Mouse (Mus musculus) neural tube, embryonic 11.5 days (tissue): ENCODE measurements around the gene Aldh18a1. TPM values are rescaled to one million over a fixed set of nuclear protein-coding genes. Genes with fewer than 3 reads are reported as not detected.

Experiments
- ATAC-seq: fragments of 200-750 bp; cut with Nextera tagmentation; 2 replicates; pipeline ENCODE4 v1.8.0; 2017; ENCODE audit warnings: moderate number of reproducible peaks, mild to moderate bottlenecking, moderate TSS enrichment, moderate library complexity; ENCODE audit not compliant: insufficient read depth, low FRiP score, low TSS enrichment
- DNase-seq: peaks from one replicate; pipeline ENCODE4 v3.0.0-alpha.2; 2015; ENCODE audit warnings: low spot score
- H3K27ac ChIP-seq: fragments of 300-500 bp; sonication (generic); 2 replicates; pipeline ENCODE4 v1.5.1; 2014; ENCODE audit warnings: low read depth, mild to moderate bottlenecking, low read length
- H3K27me3 ChIP-seq: fragments of 300-500 bp; sonication (generic); 2 replicates; pipeline ENCODE4 v1.6.1; 2014; ENCODE audit warnings: mild to moderate bottlenecking, low read length, mixed read lengths; ENCODE audit not compliant: control insufficient read depth, insufficient read depth
- H3K36me3 ChIP-seq: fragments of 300-500 bp; sonication (generic); 2 replicates; pipeline ENCODE4 v1.6.1; 2014; ENCODE audit warnings: mild to moderate bottlenecking, low read length, moderate library complexity, mixed read lengths; ENCODE audit not compliant: control insufficient read depth, insufficient read depth
- H3K4me1 ChIP-seq: fragments of 300-500 bp; sonication (generic); 2 replicates; pipeline ENCODE4 v1.6.1; 2014; ENCODE audit warnings: low read length, mixed read lengths; ENCODE audit not compliant: control insufficient read depth, insufficient read depth
- H3K4me2 ChIP-seq: fragments of 300-500 bp; sonication (generic); 2 replicates; pipeline ENCODE4 v1.6.1; 2014; ENCODE audit warnings: low read depth, mild to moderate bottlenecking, moderate library complexity
- H3K4me3 ChIP-seq: fragments of 300-500 bp; sonication (generic); 2 replicates; pipeline ENCODE4 v1.5.1; 2014; ENCODE audit warnings: low read depth, low read length
- H3K9ac ChIP-seq: fragments of 300-500 bp; sonication (generic); 2 replicates; pipeline ENCODE4 v1.6.1; 2014; ENCODE audit warnings: mild to moderate bottlenecking, low read length
- H3K9me3 ChIP-seq: fragments of 300-500 bp; sonication (generic); 2 replicates; pipeline ENCODE4 v1.6.1; 2016; ENCODE audit warnings: low read length; ENCODE audit not compliant: control insufficient read depth
- WGBS: fragments of 180-500 bp; shearing (Covaris S2); extraction: QIAGEN DNeasy Blood & Tissue Kit; methylation state at CpG from one replicate; pipeline ENCODE4 v1.1.7; 2014; 5-methylcytosine and 5-hydroxymethylcytosine counted together
- polyA plus RNA-seq: library from polyadenylated mRNA; unstranded; fragments of >200 nt; fragmentation: Nextera tagmentation; extraction: Ambion mirVana; gene quantifications from 2 replicates; pipeline ENCODE4 v1.2.1, GENCODE M21; 2014

Aldh18a1 gene
- polyA plus RNA-seq, 1 experiment from 2014 or later: 78.2 TPM

DNA sequence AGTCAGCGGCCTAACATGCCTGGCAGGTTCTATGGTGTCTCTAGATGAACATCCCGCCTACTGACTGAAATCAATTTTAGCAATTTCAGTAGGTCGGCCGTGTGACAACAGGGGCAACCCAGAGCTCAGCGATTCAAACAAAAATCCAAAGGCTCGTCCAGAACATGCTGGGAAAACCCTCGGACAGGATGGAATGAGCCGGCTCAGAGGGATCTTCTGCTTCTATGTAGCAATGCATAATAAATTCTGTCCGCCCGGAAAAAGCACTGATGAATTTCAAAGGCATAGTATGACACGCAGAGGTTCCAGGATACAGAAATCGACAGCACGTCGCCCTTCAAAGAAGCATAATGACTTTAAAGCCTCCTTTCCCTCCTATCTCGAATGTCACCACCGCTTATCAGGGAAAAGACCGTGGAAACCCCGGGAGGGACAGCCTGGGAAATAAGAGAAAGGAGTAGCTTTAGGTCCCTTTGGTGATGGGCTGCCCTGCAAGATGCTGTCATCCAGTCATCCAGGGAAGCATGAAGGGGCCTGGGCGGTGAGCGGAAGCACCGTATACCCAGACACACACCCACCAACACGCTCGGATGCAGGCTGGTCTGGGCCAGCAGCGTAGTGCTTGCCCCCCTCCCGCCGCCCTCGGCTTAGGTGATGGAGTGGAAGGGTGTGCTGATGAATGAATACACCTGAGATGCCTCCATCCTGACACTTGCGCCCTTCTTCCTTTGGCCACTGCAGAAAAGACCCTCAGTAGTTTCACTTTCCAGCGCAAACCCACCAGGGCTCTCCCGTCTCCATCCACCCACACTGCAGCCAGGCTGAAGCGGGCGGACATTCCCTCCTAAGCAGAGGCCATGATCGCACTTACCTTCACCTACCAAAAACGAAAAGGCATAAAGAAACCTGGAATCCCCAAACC lies 75.5 kb downstream of the Aldh18a1 start:
- DNase-seq (peak; percentile 68), ATAC-seq (peak; percentile 59)
- H3K9me3 ChIP-seq: no peaks in the 10 kb centered on the region
- peak overlapping the region; percentile 79 for H3K27ac ChIP-seq
- peak overlapping the region; percentile 80 for H3K9ac ChIP-seq
- peak overlapping the region; percentile 67 for H3K4me3 ChIP-seq
- H3K4me2 ChIP-seq: peak overlapping the region; percentile 82
- H3K36me3 ChIP-seq: no peaks in the 10 kb centered on the region
- WGBS: 1% methylated on average over 34 of the region's 34 CpGs
- 0 out of 2 replicates have a peak, but pooled peaks cover 5% of the 10 kb centered on the region for H3K4me1 ChIP-seq
- no peaks in the 10 kb centered on the region for H3K27me3 ChIP-seq

DNA sequence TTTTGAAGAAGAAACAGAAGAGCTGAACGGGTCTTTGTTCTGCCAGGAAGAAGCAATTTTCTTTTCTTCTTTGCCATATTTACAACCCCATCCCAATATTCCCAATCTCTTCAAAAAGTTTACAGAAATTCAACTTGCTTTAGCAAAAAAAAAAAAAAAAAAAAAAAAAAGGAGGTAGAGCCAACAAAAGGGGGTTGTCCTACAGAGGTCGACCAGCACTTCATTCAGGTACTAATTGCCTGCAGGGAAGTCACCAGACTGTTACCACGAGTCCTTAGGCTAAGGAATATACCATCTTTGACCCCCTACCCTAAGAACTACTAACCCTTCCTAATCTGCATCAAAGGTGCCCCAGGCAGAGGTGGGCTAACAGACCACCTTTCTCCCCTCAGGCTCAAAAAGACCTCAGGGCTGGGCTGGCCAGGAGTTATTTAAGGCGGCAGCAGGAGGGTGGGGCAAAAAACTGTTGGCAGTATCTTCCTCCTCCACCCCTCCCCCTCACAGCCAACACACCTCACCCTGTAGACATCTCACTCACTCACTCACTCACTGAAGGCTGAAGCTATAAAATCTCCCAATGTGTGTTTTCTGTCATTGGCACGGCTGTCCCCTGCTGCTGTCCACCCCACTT lies 76.5 kb downstream of the Aldh18a1 start:
- Histone ChIP-seq H3K9ac (peak overlapping the region; percentile 20), H3K27ac (no peak overlapping the region), H3K4me3 (peak overlapping the region; percentile 67), H3K4me2 (peak overlapping the region; percentile 82), H3K4me1 (0 out of 2 replicates have a peak, but pooled peaks cover 5% of the 10 kb centered on the region), H3K36me3 (no peaks in the 10 kb centered on the region), H3K9me3 (no peaks in the 10 kb centered on the region), H3K27me3 (no peaks in the 10 kb centered on the region)
- WGBS: 17% methylated on average over 5 of the region's 5 CpGs
- ATAC-seq (no peak), DNase-seq (no peak)

DNA sequence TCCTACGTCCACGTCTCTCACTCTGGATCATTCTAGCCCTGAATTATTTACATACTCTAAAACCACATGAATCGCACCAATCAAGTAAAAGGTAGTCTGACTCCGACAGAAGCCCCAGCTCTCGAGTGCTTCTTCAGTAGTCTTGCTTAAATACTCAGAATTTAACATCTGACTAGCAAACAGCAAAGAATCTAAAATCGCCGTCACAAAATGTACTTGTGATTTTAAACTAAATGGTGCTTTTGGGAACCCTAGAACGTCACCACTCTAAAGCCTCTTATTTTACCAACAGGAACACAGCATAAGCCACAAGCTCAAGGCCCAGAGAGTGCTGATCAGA lies 77.2 kb downstream of the Aldh18a1 start:
- no peak overlapping the region for H3K4me3 ChIP-seq
- WGBS: 78% methylated on average over 8 of the region's 8 CpGs
- DNase-seq (no peak), ATAC-seq (no peak)
- 0 out of 2 replicates have a peak, but pooled peaks cover 5% of the 10 kb centered on the region for H3K4me1 ChIP-seq
- H3K36me3 ChIP-seq: no peaks in the 10 kb centered on the region
- H3K9ac ChIP-seq: no peak overlapping the region; the same call in 1 of the 2 replicates
- H3K4me2 ChIP-seq: peak overlapping the region; percentile 9; the same call in 1 of the 2 replicates
- H3K27ac ChIP-seq: no peak overlapping the region
- no peaks in the 10 kb centered on the region for H3K27me3 ChIP-seq
- H3K9me3 ChIP-seq: no peaks in the 10 kb centered on the region

DNA sequence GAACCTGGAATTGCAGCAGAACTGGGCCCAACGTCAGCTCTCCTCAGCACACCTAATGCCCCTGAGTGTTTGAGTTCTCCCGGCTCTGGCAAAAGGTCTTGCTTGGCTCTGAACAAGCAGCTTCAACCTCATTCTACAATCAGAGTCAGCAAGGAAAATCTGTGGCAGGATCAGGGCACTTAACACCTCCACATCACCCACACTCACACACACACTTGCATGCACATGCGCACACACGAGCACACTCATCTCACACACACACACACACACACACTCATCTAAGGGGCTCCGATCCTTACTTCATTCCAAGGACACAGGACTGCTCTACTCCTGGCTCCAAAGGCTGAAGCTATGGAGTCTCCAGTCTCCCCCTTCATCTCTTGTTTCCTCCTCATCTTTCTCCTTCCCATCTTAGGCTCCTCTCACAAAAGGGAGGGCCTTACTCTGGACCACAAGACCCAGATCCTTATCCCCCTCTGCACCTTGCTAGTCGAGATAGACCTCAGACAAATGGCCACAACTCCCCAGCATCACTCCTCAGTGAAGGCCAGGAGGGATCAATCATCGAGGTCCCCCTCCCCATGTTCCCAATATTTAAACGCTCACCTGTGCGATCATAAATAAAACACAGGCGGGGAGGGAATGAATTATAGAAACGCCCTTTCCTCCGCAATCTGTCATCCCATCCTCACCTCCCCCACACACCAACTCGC lies 77.7 kb downstream of the Aldh18a1 start:
- WGBS: 81% methylated on average over 13 of the region's 13 CpGs
- no peak for ATAC-seq
- Histone ChIP-seq H3K27ac (no peak overlapping the region), H3K27me3 (no peaks in the 10 kb centered on the region), H3K4me1 (0 out of 2 replicates have a peak, but pooled peaks cover 5% of the 10 kb centered on the region), H3K9ac (no peak overlapping the region), H3K9me3 (no peaks in the 10 kb centered on the region), H3K4me2 (peak overlapping the region; percentile 9; the same call in 1 of the 2 replicates), H3K36me3 (no peaks in the 10 kb centered on the region), H3K4me3 (no peak overlapping the region)
- no peak for DNase-seq

DNA sequence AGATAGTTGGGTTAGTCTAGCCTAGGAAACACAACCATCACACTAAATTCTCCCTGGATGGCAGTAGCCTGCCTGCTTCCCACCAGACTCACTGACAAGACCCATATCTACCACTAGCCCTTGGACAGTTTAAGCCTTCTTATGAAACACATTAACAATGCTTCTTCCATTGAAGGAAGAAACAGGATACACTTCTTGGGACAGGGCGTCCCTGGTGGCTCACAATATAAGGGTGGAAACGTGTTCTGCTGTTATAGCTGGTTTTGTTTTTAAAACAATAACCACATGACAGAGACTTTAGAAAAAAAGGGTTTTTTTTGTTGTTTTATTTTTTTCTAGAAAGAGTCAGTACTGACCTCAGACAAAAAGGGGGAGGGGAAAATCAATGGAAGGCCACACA lies 79.0 kb downstream of the Aldh18a1 start:
- no peaks in the 10 kb centered on the region for H3K27me3 ChIP-seq
- 82% methylated on average over 2 of the region's 2 CpGs for WGBS
- H3K27ac ChIP-seq: peak overlapping the region; percentile 6; the same call in 1 of the 2 replicates
- H3K9ac ChIP-seq: no peak overlapping the region
- no peaks in the 10 kb centered on the region for H3K36me3 ChIP-seq
- H3K9me3 ChIP-seq: no peaks in the 10 kb centered on the region
- H3K4me3 ChIP-seq: no peak overlapping the region
- no peak for ATAC-seq
- 0 out of 2 replicates have a peak, but pooled peaks cover 5% of the 10 kb centered on the region for H3K4me1 ChIP-seq
- no peak for DNase-seq
- no peak overlapping the region for H3K4me2 ChIP-seq

DNA sequence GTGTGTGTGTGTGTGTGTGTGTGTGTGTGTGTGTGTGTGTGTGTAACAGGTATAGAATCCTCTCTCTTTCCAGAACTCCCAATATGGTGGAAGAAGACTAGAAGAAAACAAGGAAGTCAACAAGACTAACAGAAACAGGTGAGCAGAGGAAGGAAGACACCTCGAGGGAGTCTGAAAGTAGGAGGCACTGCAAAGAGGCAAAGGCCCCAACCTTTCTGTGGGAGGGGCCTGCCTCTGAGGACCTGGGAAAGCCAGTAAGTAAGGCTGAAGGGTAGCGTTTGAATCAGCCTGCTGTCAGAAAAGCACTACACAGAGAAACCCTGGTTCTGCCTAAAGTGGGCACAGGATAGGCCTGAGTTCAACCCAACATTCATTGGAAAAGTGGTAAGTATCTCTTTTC lies 79.4 kb downstream of the Aldh18a1 start:
- no peaks in the 10 kb centered on the region for H3K9me3 ChIP-seq
- H3K27ac ChIP-seq: peak overlapping the region; percentile 6; the same call in 1 of the 2 replicates
- H3K4me3 ChIP-seq: no peak overlapping the region
- no peaks in the 10 kb centered on the region for H3K27me3 ChIP-seq
- H3K4me2 ChIP-seq: no peak overlapping the region
- H3K36me3 ChIP-seq: no peaks in the 10 kb centered on the region
- 60% methylated on average over 2 of the region's 2 CpGs for WGBS
- 0 out of 2 replicates have a peak, but pooled peaks cover 5% of the 10 kb centered on the region for H3K4me1 ChIP-seq
- H3K9ac ChIP-seq: no peak overlapping the region
- no peak for DNase-seq
- ATAC-seq: no peak

DNA sequence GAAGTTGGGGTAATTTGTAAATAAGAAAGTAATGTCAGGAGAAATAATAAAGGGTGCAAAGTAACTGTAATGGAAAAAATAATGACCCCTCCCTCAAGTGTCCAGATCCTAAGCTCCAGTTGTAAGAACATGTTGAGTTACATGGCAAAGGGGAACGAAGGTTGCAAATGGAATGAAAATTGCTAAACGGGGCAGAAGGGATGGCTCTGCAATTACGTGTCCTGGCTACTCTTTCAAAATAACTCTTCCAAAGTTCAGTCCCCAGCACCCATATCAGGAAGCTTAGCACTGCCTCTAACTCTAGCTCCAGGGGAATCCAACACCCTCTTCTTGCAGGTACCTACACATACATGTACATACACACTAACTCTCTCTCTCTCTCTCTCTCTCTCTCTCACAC lies 81.3 kb downstream of the Aldh18a1 start:
- H3K36me3 ChIP-seq: no peaks in the 10 kb centered on the region
- no peak for DNase-seq
- H3K9me3 ChIP-seq: no peaks in the 10 kb centered on the region
- WGBS: 94% methylated on average over 3 of the region's 3 CpGs
- no peak overlapping the region for H3K4me2 ChIP-seq
- H3K27ac ChIP-seq: no peak overlapping the region
- H3K4me3 ChIP-seq: no peak overlapping the region
- no peaks in the 10 kb centered on the region for H3K27me3 ChIP-seq
- H3K4me1 ChIP-seq: 0 out of 2 replicates have a peak, but pooled peaks cover 3% of the 10 kb centered on the region
- ATAC-seq: no peak
- no peak overlapping the region for H3K9ac ChIP-seq

DNA sequence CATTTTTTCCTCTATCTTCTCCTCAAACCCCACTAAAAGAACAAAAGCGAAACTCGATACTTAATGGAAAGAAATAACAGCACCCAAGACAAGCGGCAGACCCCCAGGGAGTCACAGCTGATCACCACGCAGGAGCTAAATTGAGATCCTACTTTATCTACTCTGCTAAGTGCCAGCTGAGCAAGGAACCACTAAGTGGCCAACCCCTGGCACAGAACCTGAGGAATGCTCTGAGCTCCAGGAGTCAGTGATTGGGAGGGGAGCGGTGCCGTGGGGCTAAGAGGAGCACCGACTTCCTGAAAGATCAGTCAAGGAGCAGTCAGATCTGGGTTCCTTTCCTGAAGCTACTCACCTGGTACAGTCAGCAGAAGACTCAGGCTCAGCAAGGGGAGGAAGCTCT lies 83.9 kb downstream of the Aldh18a1 start:
- Histone ChIP-seq H3K27ac (no peak overlapping the region), H3K27me3 (no peaks in the 10 kb centered on the region), H3K9ac (no peak overlapping the region), H3K4me3 (no peak overlapping the region), H3K4me2 (no peak overlapping the region), H3K9me3 (no peaks in the 10 kb centered on the region), H3K4me1 (no peaks in the 10 kb centered on the region), H3K36me3 (no peaks in the 10 kb centered on the region)
- DNase-seq (no peak), ATAC-seq (no peak)
- 88% methylated on average over 7 of the region's 7 CpGs for WGBS
